Mouse (Mus musculus): ENCODE measurements around the gene Hsf2. TPM values are rescaled to one million over a fixed set of nuclear protein-coding genes. Genes with fewer than 3 reads are reported as not detected.
"Not testable (repeated sequence)": the region's sequence is repeated elsewhere in the genome, so short reads cannot be mapped to it uniquely, and the experiment has no call there.

The Hsf2 gene
- polyA plus RNA-seq, 1 experiment from 2014 or later, result 86.3 TPM

DNA sequence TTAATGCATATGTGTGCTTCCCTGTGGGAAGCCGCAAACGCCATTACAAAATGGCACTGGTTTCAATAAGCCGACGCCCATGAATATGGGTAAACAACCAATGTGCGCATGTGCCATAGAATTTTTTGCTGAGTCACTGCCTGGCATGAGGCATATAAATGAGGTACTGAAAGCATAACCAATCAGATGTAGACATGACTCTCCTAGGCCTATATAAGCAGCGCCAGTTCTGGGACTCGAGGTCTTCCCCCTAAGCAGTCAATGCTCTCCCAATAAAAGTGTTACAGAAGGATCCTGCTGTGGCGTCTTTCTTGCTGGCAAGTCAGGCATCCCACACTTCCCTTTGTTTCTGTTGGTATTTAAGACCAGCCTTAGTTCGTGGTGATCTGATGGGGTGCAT is 57.7 kb downstream of the Hsf2 start:
- H3K4me3 ChIP-seq; H3K27me3 ChIP-seq; H3K9me3 ChIP-seq (replicated peaks); H3K27ac ChIP-seq; ATAC-seq; H3K9ac ChIP-seq; H3K4me1 ChIP-seq; H3K4me2 ChIP-seq; H3K36me3 ChIP-seq (ENCODE audit: poor library complexity, severe bottlenecking): not testable (repeated sequence)
- WGBS, result 75% methylated on average over 9 of the region's 9 CpGs

DNA sequence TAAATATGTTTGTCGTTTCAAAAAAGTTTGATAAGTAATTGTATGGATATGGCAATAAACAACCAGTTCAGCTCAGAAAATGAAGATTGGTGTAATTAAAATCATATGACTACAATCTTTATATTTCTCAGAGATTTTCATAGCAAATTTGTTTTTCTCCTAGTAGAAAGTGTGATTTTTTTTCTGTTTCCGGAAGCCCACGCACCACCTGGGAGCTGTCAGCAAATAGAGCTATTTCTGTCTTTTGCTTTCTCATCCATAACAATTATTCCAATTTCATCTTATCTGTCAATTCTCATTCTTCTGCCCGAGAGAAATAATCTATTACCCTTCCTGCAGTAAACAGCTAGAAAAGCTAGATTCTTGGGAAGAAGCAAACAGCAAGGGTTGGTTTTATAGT is 63.4 kb downstream of the Hsf2 start:
- 87% methylated on average over 4 of the region's 4 CpGs for WGBS
- Histone ChIP-seq H3K4me1 (no peaks in the 10 kb centered on the region), H3K4me2 (no peak overlapping the region)

DNA sequence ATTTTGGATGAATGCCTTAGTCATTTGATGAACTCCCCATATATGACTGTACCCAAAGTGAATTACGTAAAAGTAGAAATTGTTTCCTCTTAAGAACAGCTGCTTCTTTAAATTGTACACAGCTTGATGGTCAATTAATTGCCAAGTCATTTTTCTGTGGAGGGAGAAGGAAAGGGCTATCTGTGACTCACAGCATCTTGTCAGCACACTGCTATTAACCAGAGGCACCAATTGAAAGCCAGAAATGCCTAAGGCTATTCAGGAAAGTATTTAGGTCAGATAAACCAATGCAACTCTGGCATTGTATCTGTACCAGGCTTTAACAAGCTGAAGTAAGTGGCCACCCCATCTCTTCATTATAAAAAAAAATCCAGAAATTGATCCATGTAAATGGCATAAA is 67.5 kb downstream of the Hsf2 start:
- ATAC-seq, result no peak

More for the DNA sequence above, 63.4 kb downstream of the Hsf2 start:
- ATAC-seq, result no peak
- Histone ChIP-seq H3K9me3 (replicated peaks) (no peaks in the 10 kb centered on the region), H3K4me3 (no peak overlapping the region), H3K9ac (no peak overlapping the region), H3K36me3 (ENCODE audit: poor library complexity, severe bottlenecking) (no peaks in the 10 kb centered on the region), H3K27me3 (no peaks in the 10 kb centered on the region), H3K27ac (no peak overlapping the region)

DNA sequence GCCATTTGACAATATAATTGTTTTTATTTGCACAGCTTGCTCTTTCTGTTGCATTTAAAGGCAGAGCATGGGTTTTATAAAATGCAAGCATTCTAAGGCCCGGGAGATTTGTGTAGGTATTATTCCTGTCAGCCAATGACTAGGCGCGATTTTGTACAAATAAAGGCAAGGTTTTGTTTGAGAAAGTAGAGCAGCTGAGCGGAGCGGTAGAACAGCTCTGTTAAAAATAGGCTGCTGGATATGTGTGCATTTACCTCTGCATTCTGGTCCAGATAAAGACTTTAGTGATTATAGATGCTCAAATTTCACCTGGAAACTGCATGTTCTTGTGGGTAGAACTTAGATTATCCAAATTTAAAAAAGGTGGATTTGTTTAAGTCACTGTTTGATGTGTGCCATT is 71.4 kb downstream of the Hsf2 start:
- Histone ChIP-seq H3K27me3 (no peaks in the 10 kb centered on the region), H3K36me3 (ENCODE audit: poor library complexity, severe bottlenecking) (no peaks in the 10 kb centered on the region), H3K4me1 (no peaks in the 10 kb centered on the region), H3K9ac (no peak overlapping the region), H3K9me3 (replicated peaks) (no peaks in the 10 kb centered on the region), H3K27ac (no peak overlapping the region), H3K4me2 (no peak overlapping the region), H3K4me3 (no peak overlapping the region)
- no peak for ATAC-seq
- 63% methylated on average over 5 of the region's 5 CpGs for WGBS

More for the DNA sequence above, 67.5 kb downstream of the Hsf2 start:
- no peaks in the 10 kb centered on the region for H3K4me1 ChIP-seq
- H3K27me3 ChIP-seq, result no peaks in the 10 kb centered on the region
- no peak overlapping the region for H3K4me3 ChIP-seq
- no peaks in the 10 kb centered on the region for H3K9me3 ChIP-seq (replicated peaks)
- 86% methylated on average over 1 of the region's 1 CpGs for WGBS
- H3K9ac ChIP-seq, result no peak overlapping the region
- H3K27ac ChIP-seq, result no peak overlapping the region
- no peak overlapping the region for H3K4me2 ChIP-seq
- no peaks in the 10 kb centered on the region for H3K36me3 ChIP-seq (ENCODE audit: poor library complexity, severe bottlenecking)

Other genes with a start within 250 kb of the Hsf2 start
- gene Serinc1, start 46.1 kb downstream of the Hsf2 start, polyA plus RNA-seq (2015; fragmentation: Nextera tagmentation; extraction: Ambion mirVana), result 261 and 282 TPM in 2 replicates
- 2.5 TPM in 2 replicates for gene Pkib, start 145.6 kb downstream of the Hsf2 start, polyA plus RNA-seq (2015; fragmentation: Nextera tagmentation; extraction: Ambion mirVana)

Data from forebrain, embryonic 13.5 days (tissue).